Mouse (Mus musculus) v-Abl transformed pro-B cells (cell line): Measurements from ENCODE around the gene Ugt8a.

Experiments used
- in situ Hi-C, 2 experiments: fragments of 400-800 bp; cut with MboI; formaldehyde crosslinking; loops; one replicate each; pipeline ENCODE4 v1.15.1; 2025; ENCODE audit not compliant: unreplicated experiment in 2 of 2

Ugt8a gene

DNA sequence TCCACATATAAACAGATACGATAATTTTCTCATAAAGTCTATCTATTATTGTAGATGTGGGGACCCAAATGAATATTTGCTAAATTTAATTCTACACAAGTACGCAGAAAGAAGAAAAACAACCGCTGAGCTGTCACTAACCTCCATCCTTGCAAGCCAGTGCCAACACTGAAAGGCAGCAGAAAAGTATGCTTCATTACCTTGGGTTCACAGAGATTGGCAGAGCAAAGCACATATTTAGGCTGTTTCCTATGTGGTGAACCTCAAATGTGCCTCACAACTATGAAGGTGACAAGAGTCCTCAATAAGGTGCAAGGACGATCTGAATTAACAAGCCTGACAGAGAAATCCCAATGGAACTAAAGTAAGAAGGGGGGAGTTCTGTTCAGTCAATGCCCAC lies 64.0 kb downstream of the Ugt8a start:
- in situ Hi-C loops = loop anchor here (25.0 kb wide), 2 partner anchors 1038 to 1863 kb away; no protein-coding TSS in a partner anchor

DNA sequence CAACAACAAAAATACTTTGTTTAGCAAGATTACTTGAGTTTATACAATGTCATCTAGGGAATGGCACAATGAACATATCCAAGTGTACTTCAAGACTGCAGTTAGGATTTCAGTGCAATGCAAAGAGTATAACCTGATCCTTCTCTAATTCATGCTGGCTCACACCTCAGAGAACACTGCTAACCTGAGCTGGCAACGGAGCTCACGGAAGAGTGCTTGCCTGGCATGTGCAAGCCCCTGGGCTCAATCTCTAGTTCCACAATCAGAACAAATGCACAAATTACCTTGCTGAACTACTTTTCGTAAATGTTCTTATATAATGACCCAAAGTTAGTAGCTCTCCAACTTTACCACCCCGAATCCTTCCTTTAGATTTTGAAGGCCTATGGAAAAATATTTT lies 68.5 kb downstream of the Ugt8a start:
- in situ Hi-C loops = loop anchor here (25.0 kb wide), 2 partner anchors 1042 to 1867 kb away; no protein-coding TSS in a partner anchor

DNA sequence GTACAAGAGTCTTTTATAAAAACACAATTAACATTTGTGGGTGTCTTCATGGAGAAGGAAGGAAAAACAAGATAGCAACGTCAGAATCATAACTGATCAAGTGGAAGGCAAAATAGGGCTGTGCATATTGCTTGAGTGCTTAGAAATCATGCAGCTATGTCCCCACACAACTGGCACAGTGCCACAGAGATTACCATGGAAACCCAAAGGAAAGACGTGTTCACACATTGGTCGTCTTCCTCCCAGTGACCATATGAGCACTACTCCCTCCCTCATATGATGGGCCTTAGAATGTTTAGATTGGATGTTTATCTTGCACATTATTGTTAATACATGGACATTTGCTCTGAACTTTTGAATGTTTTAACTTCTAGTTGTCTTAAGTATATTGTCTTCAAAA lies 76.8 kb downstream of the Ugt8a start:
- in situ Hi-C loops = loop anchor here (25.0 kb wide), 2 partner anchors 1051 to 1876 kb away; no protein-coding TSS in a partner anchor

DNA sequence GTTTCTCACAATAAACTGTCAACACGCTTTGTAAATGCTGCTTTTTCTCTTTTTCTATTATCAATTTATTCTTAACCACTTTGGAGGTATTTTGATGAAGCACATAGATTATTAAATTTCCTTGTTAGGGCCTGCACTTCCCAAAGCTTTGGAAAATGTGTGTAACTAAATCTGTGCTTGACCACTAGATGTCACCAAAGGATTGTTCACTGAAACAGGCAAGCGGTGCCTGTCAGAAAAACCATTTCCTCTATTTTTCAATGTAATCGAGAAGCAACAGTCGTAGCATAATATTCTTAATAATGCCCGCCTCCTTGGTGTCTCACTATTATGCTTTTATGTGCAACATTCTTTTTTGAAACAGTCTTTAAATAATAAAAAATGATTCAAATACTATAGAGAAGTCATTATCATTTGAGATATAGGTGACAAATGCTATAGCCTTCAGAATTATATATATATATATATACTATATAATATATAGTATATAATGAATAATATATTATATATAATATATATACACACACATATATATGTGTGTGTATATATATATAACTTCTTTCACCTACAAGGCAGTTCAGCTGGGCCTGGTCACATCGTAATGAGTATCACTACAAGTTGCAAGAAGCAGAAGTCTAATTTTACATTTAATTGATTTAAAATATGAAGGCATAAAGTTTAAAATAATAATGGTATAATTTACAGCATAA lies 89.1 kb downstream of the Ugt8a start:
- in situ Hi-C loops = no loop called here

DNA sequence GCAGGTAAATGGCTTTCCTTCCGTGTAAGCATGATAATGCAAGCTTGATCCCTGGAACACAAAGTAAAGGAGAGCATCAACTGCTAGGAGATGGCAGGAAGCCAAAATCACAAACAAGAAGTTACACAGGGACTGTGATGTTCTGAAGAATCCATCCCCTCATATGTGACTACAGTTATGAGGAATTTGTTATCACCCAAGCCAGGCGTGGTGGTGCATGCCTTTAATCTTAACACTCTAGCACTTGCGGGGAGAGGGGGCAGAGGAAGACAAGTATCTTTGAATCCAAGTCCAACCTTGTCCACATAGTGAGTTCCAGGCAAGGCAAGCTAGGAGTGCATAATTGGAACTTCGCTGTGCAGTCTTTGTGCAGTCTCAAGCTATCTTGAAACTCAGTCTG lies 110.4 kb downstream of the Ugt8a start:
- in situ Hi-C loops = no loop called here

DNA sequence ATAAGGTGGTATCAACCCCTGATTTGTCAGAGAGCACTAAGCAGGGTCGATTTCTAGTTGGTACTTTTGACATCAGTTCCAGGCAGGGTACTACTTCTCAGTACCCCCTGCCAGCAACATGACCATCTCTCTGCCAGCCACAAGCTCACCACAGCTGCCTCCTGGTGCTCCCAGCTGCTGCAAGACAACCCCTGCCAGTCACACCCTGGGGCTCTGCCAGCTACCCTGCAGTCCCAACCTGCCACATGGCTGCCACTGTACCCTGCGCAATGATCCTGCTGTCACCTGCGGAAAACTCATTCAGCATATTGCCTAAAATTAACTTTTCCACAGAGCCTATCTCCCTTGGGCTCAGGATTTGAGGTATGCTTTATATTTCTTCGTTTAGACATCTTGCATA lies 111.2 kb downstream of the Ugt8a start:
- in situ Hi-C loops = no loop called here

DNA sequence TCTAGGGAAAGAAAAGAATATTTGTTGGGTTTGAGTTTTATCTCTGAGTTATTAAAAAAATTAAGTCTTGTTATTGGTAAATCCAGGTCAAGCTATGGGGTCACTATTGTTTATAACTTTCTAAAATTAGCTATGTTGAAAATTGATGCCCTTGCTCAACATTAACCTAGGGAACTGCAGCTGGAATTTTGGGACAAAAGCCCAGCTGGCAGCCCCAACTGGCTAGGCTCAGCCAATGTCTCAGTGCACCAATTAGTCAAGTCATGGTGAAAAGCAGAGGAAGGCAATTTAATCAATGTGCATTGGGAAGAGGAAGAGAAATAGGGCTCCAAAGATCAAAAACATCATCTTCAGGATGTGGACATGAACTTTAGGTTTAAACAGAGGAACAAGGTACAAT lies 118.7 kb downstream of the Ugt8a start:
- in situ Hi-C loops = no loop called here
